Mouse (Mus musculus) granulocyte monocyte progenitor cell, adult 5-6 weeks (primary cell): ENCODE measurements around the gene Zfp36. TPM values are rescaled to one million over a fixed set of nuclear protein-coding genes. Genes with fewer than 3 reads are reported as not detected.
"Not testable (repeated sequence)": the region's sequence is repeated elsewhere in the genome, so short reads cannot be mapped to it uniquely, and the experiment has no call there.

Experiments
- ATAC-seq: replicated peaks from 2 replicates; pipeline ENCODE4 v1.8.0; 2016; ENCODE audit warnings: mild to moderate bottlenecking, moderate TSS enrichment, inconsistent platforms; ENCODE audit not compliant: poor library complexity, severe bottlenecking
- total RNA-seq, 2 experiments: library from RNA; stranded (forward) in 1 of 2; stranded (reverse) in 1 of 2; fragments of 200-712, 200-1000 nt in 1 of 2; fragments of >200 nt in 1 of 2; fragmentation: Nextera tagmentation in 1 of 2; gene quantifications; 2 replicates each; pipeline ENCODE4 v1.2.3; 2014 to 2017

Zfp36 gene
- total RNA-seq (2014; fragmentation: Nextera tagmentation) = 37.1 and 55.8 TPM in 2 replicates
- 30.8 and 41.3 TPM in 2 replicates for total RNA-seq (2017)

- ATAC-seq = no peak
These were observed at the start of gene Zfp36 for GRCm38 (mm10) chr7:28380237-28381016. Gene Zfp36 (minus strand): TSS chr7:28380253.

- no peak for ATAC-seq
These were observed 47.7 kb upstream of the Zfp36 start for GRCm38 (mm10) chr7:28427738-28428137.

- ATAC-seq = no peak
These were observed 43.0 kb upstream of the Zfp36 start for GRCm38 (mm10) chr7:28423018-28423417.

DNA sequence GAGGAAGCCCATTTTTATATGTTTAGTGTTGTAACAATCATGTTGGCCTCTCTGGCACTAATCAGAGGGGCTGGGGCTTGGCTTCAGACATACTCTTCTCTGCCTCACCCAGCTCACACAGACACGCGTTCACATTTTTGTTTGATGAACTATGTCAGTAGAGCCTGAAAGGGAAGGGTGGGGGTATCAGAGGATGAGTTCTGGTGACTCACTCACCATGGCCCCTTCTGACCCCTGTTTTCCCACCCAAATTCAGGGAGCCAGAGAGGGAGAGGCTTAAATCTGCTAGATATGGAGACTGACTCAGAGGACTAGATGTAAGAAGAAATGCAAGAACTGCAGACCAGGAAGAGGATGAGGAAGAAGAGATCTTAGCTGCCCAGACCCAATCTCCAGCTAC lies 39.4 kb upstream of the Zfp36 start:
- no peak for ATAC-seq

DNA sequence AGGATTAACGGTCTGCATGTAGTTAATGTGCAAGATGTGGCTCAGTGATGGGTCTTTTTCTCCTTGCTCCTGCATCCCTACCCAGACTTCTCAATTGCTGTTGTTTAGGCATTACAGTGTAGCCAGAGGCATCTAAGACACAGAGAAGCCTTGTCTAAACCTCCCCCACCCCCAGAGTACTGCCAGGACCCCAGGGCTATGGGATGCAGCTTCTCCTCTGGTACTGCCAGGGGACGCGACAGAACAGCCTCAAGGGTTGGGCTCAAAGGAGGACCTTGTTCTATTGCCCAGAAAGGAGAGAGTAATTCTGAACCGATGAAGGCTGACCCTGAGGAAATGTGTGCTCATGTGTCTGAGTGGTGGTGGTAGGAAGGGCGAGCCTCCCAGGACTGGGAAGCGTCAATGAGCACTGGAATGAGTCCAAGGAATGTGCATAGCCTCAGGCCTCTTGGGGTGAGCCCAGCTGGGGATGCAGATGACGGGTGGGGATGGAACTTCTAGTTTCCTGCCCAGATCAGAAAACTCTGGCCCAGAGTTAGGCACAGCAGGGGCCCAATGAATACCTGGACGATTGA lies 38.1 kb upstream of the Zfp36 start:
- no peak for ATAC-seq

DNA sequence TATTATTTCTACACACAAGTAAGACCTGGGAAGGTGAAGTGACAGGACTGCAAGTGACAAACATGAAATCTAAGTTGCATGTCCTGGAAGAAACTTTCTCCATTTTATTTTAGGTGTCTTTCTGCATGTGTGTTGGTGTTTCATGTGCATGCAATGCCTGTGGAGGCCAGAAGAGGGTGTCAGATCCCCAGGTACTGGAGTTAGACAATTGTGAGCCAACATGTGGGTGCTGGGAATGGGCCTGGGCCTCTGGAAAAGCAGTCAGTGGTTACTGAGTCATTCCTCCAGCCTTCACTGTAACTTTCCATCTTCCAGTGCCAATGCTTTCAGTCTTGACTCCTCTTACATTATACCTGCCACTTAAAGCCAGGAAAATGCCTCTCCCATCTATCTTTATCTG lies 37.3 kb upstream of the Zfp36 start:
- no peak for ATAC-seq

GRCm38 (mm10) chr7:28412826-28413225 lies 32.8 kb upstream of the Zfp36 start:
- no peak for ATAC-seq

GRCm38 (mm10) chr7:28410841-28411475 lies 30.9 kb upstream of the Zfp36 start:
- ATAC-seq = no peak

GRCm38 (mm10) chr7:28401942-28402341 lies 21.9 kb upstream of the Zfp36 start:
- ATAC-seq = peak; percentile 61

GRCm38 (mm10) chr7:28401030-28401429 lies 21.0 kb upstream of the Zfp36 start:
- peak; percentile 80 for ATAC-seq

DNA sequence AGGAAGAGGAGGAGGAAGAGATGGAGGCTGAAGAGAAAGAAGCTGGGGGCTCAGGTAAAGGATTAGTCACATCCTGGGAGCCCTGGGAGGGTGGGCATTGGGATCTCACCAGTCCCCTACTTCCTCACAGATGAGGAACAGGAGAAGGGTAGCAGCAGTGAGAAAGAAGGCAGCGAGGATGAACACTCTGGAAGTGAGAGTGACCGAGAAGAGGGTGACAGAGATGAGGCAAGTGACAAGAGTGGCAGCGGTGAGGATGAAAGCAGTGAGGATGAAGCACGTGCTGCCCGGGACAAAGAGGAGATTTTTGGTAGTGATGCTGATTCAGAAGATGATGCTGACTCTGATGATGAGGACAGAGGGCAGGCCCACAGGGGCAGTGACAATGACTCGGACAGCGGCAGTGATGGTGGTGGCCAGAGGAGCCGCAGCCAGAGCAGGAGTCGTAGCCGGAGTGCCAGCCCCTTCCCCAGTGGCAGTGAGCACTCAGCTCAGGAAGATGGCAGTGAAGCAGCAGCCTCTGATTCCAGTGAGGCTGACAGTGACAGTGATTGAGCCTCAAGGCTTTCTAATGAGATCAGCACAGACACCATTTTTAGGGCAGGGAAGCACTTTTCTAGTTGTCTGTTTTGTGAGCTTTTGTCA lies 18.8 kb upstream of the Zfp36 start:
- no peak for ATAC-seq

- ATAC-seq = no peak
These were observed 17.9 kb upstream of the Zfp36 start for GRCm38 (mm10) chr7:28398000-28398399.

- ATAC-seq = no peak
These were observed 15.4 kb upstream of the Zfp36 start for GRCm38 (mm10) chr7:28395425-28395824.

DNA sequence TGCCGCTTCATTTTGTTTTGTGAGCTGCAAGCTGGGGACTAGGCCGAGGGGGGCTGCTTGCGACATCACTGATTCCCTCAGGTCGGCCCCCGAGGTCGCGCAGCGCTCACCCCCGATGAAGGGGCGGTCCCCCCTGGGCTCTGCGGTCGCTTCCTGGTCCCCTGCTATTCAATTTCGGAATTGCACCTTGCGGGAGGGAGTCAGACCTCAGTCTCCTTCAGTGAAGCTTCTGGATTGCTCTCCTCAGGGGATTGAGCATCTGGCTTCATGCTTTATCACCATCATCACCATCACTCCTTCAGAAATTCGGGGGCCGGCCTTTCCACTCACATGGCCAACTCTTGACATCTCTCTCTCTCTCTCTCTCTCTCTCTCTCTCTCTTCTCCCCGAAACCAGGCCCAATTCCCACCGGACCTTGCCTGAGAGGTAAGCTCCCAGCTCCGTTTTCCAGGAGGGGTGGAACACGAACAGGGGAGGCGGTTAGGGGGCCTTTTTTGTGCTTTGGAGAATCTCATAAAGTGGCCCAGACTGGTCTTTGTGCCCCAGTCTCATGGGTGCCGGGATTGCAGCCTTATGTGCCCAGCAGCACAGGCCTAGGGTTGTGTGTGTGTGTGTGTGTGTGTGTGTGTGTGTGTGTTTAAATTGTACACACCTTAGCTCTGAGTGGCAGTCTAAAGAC lies 13.4 kb upstream of the Zfp36 start:
- peak; percentile 51 for ATAC-seq

DNA sequence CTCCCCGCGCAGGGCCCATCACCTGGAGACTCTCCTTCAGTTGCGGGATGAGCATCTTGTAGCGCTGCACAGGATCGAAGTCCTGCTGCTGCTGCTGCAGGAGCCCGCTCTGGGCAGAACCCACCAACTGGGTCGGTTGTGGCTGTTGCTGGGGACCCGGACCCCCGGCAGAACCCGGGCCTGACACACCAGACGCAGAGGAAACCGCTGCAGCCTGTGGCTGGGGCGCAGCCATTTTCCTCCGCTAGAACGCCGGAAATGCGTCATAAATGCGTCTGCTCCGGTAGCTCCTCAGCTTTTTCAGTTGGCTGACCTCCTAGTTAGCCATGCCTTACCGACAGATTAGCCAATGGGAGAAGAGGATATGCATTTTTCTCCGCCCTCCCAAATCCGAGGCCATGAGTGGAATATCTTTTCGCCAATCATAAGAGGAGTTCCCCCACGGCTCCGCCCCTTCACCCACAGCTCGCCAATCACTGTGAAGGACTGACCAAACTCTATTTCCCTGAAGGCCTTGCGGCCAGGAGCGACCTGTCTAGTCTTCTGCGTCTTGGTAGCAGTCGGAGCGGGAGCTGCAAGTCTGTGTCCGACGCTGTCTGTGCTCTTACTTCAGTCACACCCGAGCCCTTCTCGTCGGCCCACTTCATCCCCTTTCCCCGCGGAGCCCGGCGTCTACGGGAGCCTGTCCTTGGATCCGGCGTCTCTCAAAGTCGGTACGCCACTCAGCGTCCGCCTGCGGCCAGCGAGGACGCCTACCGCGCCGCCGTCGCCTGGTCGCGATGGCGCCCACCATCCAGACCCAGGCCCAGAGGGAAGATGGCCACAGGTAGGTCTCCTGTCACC lies 12.6 kb upstream of the Zfp36 start, which contains the start of the genes Med29 and Paf1:
Med29 (minus strand) TSS at position 280 of the 843 bp plus-strand sequence.
Paf1 (plus strand) TSS at position 523 of the 843 bp plus-strand sequence.
- ATAC-seq = peak; percentile 96

DNA sequence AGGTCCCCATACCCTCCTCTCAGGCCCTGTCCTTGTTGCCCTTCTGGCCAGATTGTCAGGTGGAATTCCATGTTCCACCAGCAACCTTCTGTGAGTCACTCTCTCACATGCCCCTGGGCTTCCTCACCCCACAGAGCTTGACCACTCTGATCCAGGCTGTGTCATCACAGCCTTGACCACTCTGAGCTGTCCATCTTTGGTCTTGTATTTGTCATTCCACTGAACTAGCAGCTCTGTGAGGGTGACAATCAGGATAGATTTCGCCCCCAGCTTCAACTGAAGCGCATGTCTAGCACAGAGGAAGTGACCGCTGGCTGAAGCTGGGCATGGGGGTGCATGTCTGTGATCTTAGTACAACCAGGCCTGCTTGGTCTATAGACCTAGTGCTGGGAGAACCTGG lies 10.3 kb upstream of the Zfp36 start:
- no peak for ATAC-seq

GRCm38 (mm10) chr7:28387384-28387783 lies 7.3 kb upstream of the Zfp36 start:
- ATAC-seq = not testable (repeated sequence)

- ATAC-seq = not testable (repeated sequence)
These were observed 6.8 kb upstream of the Zfp36 start for GRCm38 (mm10) chr7:28386877-28387276.

GRCm38 (mm10) chr7:28386462-28386861 lies 6.4 kb upstream of the Zfp36 start:
- ATAC-seq = peak; percentile 41
